Mouse (Mus musculus) hindbrain, postnatal 0 days (tissue): ENCODE measurements around the gene Pip5k1b. TPM values are rescaled to one million over a fixed set of nuclear protein-coding genes. Genes with fewer than 3 reads are reported as not detected.

ENCODE experiments used
- ATAC-seq: fragments of 200-750 bp; cut with Nextera tagmentation; 2 replicates; pipeline ENCODE4 v1.8.0; 2017; ENCODE audit warnings: mild to moderate bottlenecking, moderate TSS enrichment, moderate library complexity
- DNase-seq: peaks from one replicate; pipeline ENCODE4 v3.0.0-alpha.2; 2015; ENCODE audit warnings: low spot score
- H3K27ac ChIP-seq: fragments of 300-500 bp; sonication (generic); 2 replicates; pipeline ENCODE4 v1.5.1; 2014; ENCODE audit warnings: mild to moderate bottlenecking
- H3K27me3 ChIP-seq: fragments of 300-500 bp; sonication (generic); 2 replicates; pipeline ENCODE4 v1.6.1; 2014; ENCODE audit warnings: low read length, mixed read lengths; ENCODE audit not compliant: insufficient read depth
- H3K36me3 ChIP-seq: fragments of 300-500 bp; sonication (generic); 2 replicates; pipeline ENCODE4 v1.6.1; 2014; ENCODE audit warnings: low read length, mixed read lengths; ENCODE audit not compliant: insufficient read depth
- H3K4me1 ChIP-seq: fragments of 300-500 bp; sonication (generic); 2 replicates; pipeline ENCODE4 v1.6.1; 2014; ENCODE audit warnings: antibody characterized with exemption, low read length, mixed read lengths; ENCODE audit not compliant: insufficient read depth
- H3K4me2 ChIP-seq: fragments of 300-500 bp; sonication (generic); 2 replicates; pipeline ENCODE4 v1.6.1; 2014; ENCODE audit warnings: low read depth, mild to moderate bottlenecking, low read length, moderate library complexity, mixed read lengths
- H3K4me3 ChIP-seq: fragments of 300-500 bp; sonication (generic); 2 replicates; pipeline ENCODE4 v1.5.1; 2014; ENCODE audit warnings: low read length
- H3K9ac ChIP-seq: fragments of 300-500 bp; sonication (generic); replicated peaks from 2 replicates; pipeline ENCODE4 v1.6.1; 2014; ENCODE audit warnings: mild to moderate bottlenecking, low read length, moderate library complexity, mixed read lengths
- H3K9me3 ChIP-seq: fragments of 300-500 bp; sonication (generic); 2 replicates; pipeline ENCODE4 v1.6.1; 2016; ENCODE audit warnings: low read length, mixed read lengths
- CTCF ChIP-seq: IDR thresholded peaks from 2 replicates; pipeline ENCODE4 v1.5.1; 2016; ENCODE audit warnings: antibody characterized with exemption, control low read depth, low read depth
- WGBS: fragments of 180-500 bp; shearing (Covaris S2); extraction: QIAGEN DNeasy Blood & Tissue Kit; methylation state at CpG from one replicate; pipeline ENCODE4 v1.1.7; 2014; 5-methylcytosine and 5-hydroxymethylcytosine counted together
- polyA plus RNA-seq: library from polyadenylated mRNA; unstranded; fragments of >200 nt; fragmentation: Nextera tagmentation; extraction: Ambion mirVana; gene quantifications from 2 replicates; pipeline ENCODE4 v1.2.1, GENCODE M21; 2015
- total RNA-seq: library from RNA; depleted of rRNA; stranded (reverse); fragments of >200 nt; gene quantifications from 2 replicates; pipeline ENCODE4 v1.2.3, GENCODE M21; 2014

Gene Pip5k1b
- total and polyA plus RNA-seq, 2 experiments from 2014 or later, result 2.0 to 2.2 TPM

DNA sequence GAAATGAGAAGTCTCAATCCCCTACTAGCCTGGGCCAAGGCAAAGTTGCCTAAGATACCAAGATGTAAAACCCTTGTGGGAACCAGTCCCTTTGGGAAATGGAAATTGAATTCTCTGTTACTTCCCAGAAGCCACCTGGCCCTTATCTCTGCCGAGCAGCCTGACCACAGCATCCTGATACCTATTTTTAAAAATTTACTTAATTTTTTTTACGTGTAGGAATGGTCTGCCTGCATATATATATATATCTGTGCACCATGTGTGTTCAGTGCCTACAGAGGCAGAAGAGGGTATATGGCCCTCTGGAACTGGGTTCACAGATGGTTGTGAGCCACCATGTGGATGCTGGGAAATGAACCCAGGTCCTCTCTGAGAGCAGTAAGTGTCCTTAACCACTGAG is 224.4 kb downstream of the Pip5k1b start:
- DNase-seq, result no peak
- H3K4me2 ChIP-seq, result no peak overlapping the region
- H3K9ac ChIP-seq, result no peak overlapping the region
- 85% methylated on average over 2 of the region's 2 CpGs for WGBS
- no peak for TF ChIP-seq CTCF
- no peaks in the 10 kb centered on the region for H3K36me3 ChIP-seq
- no peak for ATAC-seq
- H3K4me1 ChIP-seq, result no peaks in the 10 kb centered on the region
- H3K4me3 ChIP-seq, result no peak overlapping the region
- H3K27me3 ChIP-seq, result no peaks in the 10 kb centered on the region
- no peaks in the 10 kb centered on the region for H3K9me3 ChIP-seq
- H3K27ac ChIP-seq, result no peak overlapping the region

GRCm38 (mm10) chr19:24330366-24330765 is 225.3 kb downstream of the Pip5k1b start:
- Histone ChIP-seq H3K9ac (no peak overlapping the region), H3K27me3 (no peaks in the 10 kb centered on the region), H3K36me3 (no peaks in the 10 kb centered on the region), H3K27ac (no peak overlapping the region), H3K9me3 (no peaks in the 10 kb centered on the region), H3K4me2 (no peak overlapping the region), H3K4me1 (no peaks in the 10 kb centered on the region), H3K4me3 (no peak overlapping the region)
- TF ChIP-seq CTCF, result no peak
- 83% methylated on average over 2 of the region's 2 CpGs for WGBS
- DNase-seq, result no peak
- no peak for ATAC-seq

- no peak for TF ChIP-seq CTCF
- 74% methylated on average over 2 of the region's 2 CpGs for WGBS
- no peak for ATAC-seq
- Histone ChIP-seq H3K27me3 (no peaks in the 10 kb centered on the region), H3K36me3 (no peaks in the 10 kb centered on the region), H3K27ac (no peak overlapping the region), H3K9me3 (no peaks in the 10 kb centered on the region), H3K4me3 (no peak overlapping the region), H3K4me2 (no peak overlapping the region), H3K9ac (no peak overlapping the region), H3K4me1 (0 out of 2 replicates have a peak, but pooled peaks cover 3% of the 10 kb centered on the region)
- DNase-seq, result no peak
Observed at GRCm38 (mm10) chr19:24327921-24328320, 227.8 kb downstream of the Pip5k1b start.

DNA sequence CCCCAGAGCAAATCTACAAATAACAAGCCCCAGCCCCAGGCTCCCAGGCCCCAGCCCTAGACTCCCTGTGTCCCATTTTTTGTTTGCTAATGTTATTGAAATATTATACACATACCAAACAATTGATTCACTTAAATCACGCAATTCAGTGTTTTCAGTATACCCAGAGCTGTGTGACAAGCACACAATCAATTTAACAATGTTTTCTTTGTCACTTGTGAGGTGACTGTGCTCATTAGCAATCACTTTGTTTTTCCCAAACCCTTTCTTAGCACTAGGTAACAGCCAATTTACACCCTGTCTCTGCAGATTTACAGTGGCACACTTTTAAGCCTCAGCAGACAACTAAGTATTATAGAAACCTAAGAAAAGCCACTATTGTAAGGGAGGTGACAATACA is 228.7 kb downstream of the Pip5k1b start:
- H3K9ac ChIP-seq, result no peak overlapping the region
- H3K9me3 ChIP-seq, result no peaks in the 10 kb centered on the region
- TF ChIP-seq CTCF, result no peak
- H3K4me3 ChIP-seq, result no peak overlapping the region
- no peaks in the 10 kb centered on the region for H3K27me3 ChIP-seq
- H3K4me1 ChIP-seq, result 0 out of 2 replicates have a peak, but pooled peaks cover 3% of the 10 kb centered on the region
- DNase-seq (no peak), ATAC-seq (no peak)
- 52% methylated on average over 1 of the region's 1 CpGs for WGBS
- no peak overlapping the region for H3K4me2 ChIP-seq
- no peaks in the 10 kb centered on the region for H3K36me3 ChIP-seq
- no peak overlapping the region for H3K27ac ChIP-seq

GRCm38 (mm10) chr19:24325692-24326091 is 230.0 kb downstream of the Pip5k1b start:
- H3K27ac ChIP-seq, result no peak overlapping the region
- no peak for DNase-seq
- no peak overlapping the region for H3K4me3 ChIP-seq
- H3K4me2 ChIP-seq, result no peak overlapping the region
- no peaks in the 10 kb centered on the region for H3K36me3 ChIP-seq
- 71% methylated on average over 6 of the region's 6 CpGs for WGBS
- no peak for ATAC-seq
- TF ChIP-seq CTCF, result no peak
- no peak overlapping the region for H3K9ac ChIP-seq
- H3K27me3 ChIP-seq, result no peaks in the 10 kb centered on the region
- 0 out of 2 replicates have a peak, but pooled peaks cover 3% of the 10 kb centered on the region for H3K4me1 ChIP-seq
- H3K9me3 ChIP-seq, result no peaks in the 10 kb centered on the region

DNA sequence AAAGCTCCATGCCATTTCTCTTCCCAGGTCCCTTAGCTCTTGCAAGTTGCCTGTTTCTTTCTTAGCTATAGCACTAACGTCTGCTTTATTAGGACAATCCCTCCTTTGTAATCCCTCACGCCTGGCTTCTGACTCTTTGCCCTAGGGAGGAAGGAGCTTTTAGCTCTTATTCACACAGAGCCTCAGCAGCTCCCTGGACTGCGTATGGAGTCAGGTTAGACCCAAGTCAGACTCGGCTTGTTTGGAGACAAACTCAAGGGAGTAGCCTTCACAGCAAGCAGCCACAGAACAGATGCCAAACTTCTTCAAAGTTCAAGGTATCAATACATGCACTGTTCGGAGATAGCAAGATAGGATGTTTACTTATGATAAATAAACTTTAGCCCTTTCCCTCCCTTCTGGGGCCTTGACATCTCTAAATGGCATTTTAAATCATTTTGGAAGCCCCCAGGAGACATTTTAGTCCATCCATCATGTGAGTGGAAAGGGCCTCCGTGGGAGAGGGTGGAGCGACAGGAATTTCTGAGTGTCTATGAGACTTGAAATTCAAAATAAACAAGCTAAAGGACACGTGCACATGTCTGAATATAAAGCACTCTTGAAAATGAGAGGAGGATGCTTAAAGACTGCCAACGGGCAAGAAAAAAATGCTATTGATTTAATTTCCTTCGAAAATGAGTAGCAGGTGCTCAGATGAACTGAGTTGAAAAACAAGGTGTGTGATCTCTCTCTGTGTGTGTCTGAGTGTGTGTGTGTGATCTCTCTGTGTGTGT is 231.6 kb downstream of the Pip5k1b start:
- Histone ChIP-seq H3K9ac (no peak overlapping the region), H3K4me2 (no peak overlapping the region), H3K27ac (no peak overlapping the region), H3K4me3 (no peak overlapping the region), H3K4me1 (0 out of 2 replicates have a peak, but pooled peaks cover 3% of the 10 kb centered on the region), H3K36me3 (no peaks in the 10 kb centered on the region), H3K27me3 (no peaks in the 10 kb centered on the region), H3K9me3 (no peaks in the 10 kb centered on the region)
- ATAC-seq (no peak), DNase-seq (no peak)
- 41% methylated on average over 10 of the region's 10 CpGs for WGBS
- TF ChIP-seq CTCF, result no peak

DNA sequence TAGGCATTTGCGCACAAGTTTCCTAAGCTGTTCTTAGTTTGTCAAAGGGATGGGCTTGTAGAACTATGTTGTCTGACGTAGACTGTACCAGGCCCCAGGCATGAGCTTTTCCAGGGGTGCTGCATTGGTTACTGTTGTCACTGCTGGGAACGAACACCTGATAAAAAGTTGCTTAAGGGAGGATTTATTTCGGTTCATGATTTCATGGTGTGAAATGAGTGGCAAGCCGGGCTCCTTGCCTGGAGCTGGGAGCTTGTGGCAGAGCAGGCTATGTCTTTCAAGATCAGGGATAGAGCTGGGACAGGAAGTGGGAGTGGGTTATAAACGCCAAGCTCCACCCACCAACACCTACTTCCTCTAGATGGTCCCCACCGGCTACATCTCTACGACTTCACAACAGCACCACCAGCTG is 233.8 kb downstream of the Pip5k1b start:
- no peak for ATAC-seq
- DNase-seq, result no peak
- Histone ChIP-seq H3K36me3 (no peaks in the 10 kb centered on the region), H3K27me3 (no peaks in the 10 kb centered on the region), H3K4me1 (0 out of 2 replicates have a peak, but pooled peaks cover 6% of the 10 kb centered on the region), H3K9me3 (no peaks in the 10 kb centered on the region), H3K4me3 (no peak overlapping the region), H3K27ac (no peak overlapping the region), H3K4me2 (no peak overlapping the region), H3K9ac (no peak overlapping the region)
- WGBS, result 90% methylated on average over 8 of the region's 8 CpGs
- TF ChIP-seq CTCF, result no peak
